Mouse (Mus musculus) cerebellum, adult 11 months (tissue): ENCODE data around the gene Dxo.
A peak's percentile ranks its signal among the peaks of the same experiment; 100 is the strongest.
"Not testable (repeated sequence)": the region's sequence is repeated elsewhere in the genome, so short reads cannot be mapped to it uniquely, and the experiment has no call there.

Experiments
- DNase-seq: peaks from one replicate; pipeline ENCODE4 v3.0.0; 2022

Gene Dxo

DNA sequence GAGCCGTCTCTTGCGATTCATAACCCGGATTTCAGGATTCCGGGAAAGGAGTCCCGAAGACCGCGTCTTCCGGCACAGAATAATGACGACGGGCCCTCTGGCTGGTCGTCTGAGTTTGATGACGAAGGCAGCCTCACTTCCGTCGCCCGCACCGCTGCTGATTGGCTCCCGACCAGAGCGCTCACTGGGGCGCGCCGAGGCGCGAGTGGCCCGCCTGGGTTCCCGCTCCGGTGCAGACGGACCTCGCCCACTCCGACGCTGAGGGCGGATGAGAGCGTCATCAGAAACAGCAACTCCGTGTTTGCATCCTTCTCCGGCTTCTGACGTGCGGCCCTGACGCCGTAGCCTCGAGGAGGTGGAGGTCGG lies at the start of gene Dxo, which contains the start of gene Stk19:
Gene Dxo (plus strand): TSS at position 164 of the 366 bp plus-strand sequence.
Gene Stk19 (minus strand): TSS at position 90 of the 366 bp plus-strand sequence.
- DNase-seq = peak; percentile 93

- DNase-seq = no peak
Measured at GRCm38 (mm10) chr17:34795016-34795415, 41.8 kb upstream of the Dxo start.

GRCm38 (mm10) chr17:34795633-34796032 lies 41.2 kb upstream of the Dxo start:
- DNase-seq = peak; percentile 25

GRCm38 (mm10) chr17:34796311-34797140 lies 40.3 kb upstream of the Dxo start:
- DNase-seq = no peak

GRCm38 (mm10) chr17:34797211-34797995 lies 39.4 kb upstream of the Dxo start:
- not testable (repeated sequence) for DNase-seq

DNA sequence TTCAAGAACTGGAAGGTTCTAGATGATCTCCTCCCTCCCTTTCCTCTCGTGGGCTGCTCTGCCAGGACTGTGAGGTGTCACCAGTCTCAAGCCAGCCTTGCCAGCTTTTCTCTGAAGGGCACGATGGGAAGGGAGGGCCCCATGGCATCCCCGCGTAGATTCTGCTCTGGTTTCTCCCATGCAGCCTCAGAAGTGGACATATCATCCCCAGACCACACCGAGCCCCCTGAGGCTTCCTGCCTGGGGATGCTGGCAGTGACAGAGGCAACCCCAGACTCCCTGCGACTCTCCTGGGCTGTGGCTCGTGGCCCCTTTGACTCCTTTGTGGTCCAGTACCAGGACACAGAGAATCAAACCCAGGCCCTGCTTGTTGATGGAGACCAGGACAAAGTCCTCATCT lies 38.7 kb upstream of the Dxo start:
- DNase-seq = not testable (repeated sequence)

GRCm38 (mm10) chr17:34798866-34799530 lies 37.8 kb upstream of the Dxo start:
- no peak for DNase-seq

GRCm38 (mm10) chr17:34799531-34799925 lies 37.3 kb upstream of the Dxo start:
- DNase-seq = no peak

GRCm38 (mm10) chr17:34800781-34801305 lies 36.0 kb upstream of the Dxo start:
- DNase-seq = not testable (repeated sequence)

DNA sequence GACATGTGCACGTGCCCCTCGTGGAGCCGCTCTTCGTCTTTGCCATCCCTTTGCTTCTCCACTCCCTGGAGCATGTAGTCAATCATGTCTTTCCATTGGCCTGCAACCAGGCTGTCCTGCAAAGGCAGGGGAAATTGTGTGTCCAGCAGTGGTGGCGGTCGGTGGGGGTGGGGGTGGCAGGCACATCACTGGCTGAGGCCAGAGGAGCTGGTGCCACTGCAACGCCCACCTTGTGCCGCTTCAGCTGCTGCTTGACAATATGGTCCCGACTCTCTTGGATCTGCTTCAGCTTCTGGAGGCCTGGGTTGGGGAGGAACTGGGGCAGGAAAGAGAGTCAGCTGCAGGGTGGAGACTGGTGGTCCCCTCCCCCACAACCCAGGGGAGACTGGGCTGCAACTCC lies 34.1 kb upstream of the Dxo start:
- DNase-seq = not testable (repeated sequence)

DNA sequence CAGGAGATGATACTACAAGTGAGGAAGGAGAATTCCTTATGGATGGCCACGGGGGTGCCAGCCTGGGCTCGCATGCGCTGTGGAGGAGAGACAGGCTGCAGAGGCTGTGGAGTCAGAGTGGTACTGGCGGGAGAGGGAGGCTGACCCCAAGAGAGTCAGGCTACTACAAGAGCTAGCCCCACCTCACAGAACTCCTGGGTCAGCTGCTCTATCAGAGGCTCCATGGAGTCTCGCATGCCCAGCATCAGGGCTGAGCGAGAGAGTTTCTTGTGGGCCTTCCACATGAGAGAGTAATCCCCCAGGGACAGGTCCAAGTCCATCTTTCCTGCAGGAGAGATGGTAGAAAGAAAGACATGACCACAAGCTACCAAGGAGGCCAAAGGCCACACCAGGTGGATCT lies 33.5 kb upstream of the Dxo start:
- DNase-seq = not testable (repeated sequence)

GRCm38 (mm10) chr17:34804301-34804700 lies 32.5 kb upstream of the Dxo start, which contains the start of gene Cyp21a1:
TSS of gene Cyp21a1 (minus strand) at chr17:34804561.
- not testable (repeated sequence) for DNase-seq

- no peak for DNase-seq
Measured at GRCm38 (mm10) chr17:34804871-34805562, 31.8 kb upstream of the Dxo start.

DNA sequence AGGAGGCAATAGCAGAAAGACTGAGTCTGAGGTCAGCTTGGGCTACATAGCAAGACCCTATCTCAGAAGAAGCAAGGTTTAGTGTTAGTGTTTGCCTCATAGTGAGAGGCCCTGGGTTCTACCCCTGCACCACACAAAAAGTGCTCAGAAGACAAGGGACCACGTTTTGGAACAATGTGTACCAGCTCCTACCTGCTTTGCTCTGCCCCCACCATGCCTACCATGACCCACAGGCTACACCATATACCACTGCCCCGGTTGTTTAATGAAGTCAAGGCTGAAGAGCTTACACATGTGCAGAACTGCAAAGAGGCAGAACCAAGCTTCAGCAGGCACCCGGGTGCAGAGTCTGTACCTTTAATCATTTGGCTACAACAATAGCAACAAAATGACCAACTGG lies 29.6 kb upstream of the Dxo start:
- DNase-seq = no peak

DNA sequence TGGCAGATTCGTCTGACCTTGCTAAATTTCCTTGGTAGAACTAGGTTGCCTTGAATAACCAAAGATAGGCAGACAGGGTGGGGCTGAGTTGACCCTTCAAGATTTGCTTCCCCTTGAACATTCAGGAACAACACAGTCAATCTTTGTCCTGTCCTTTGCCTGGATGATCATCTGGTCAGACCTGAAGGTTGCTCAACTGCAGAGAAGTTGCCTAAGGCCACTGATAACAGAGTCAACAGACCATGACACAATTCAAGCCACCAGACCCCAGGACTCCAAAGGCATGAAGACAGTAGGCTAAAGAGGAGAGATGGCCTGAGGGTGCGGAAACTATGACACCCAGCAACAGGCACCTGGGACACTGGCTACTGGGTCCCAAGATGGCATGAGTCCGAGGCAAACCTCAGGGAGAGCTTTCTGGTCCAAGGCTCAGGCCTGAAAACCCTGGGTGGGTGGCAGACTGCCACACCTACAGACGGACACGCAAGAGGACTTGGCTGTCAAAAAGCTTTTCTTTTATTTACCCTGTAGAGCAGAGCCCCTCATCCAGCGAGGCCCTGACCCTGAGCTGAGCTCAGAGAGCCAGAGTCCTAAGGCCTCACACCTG lies 28.1 kb upstream of the Dxo start:
- DNase-seq = no peak

GRCm38 (mm10) chr17:34810411-34810810 lies 26.4 kb upstream of the Dxo start:
- not testable (repeated sequence) for DNase-seq

DNA sequence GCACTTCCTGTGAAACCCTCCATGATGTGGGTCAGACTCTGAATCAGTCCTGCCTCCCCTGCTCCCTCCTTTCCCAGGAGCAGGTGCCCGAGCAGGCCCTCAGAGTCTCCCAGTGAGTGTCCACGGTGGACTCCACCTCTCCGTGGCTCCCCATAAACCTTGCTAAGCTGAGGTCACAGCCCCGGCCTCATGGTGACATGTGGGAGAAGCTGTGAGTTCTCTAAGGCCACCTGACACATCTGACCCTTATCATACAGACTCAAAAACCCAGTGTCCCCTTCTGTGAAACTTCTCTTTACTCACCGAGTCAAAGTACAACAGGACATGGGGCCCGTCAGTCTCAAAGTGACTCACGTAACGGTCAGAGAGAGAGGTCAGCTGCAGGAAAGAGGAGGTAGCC lies 26.0 kb upstream of the Dxo start:
- not testable (repeated sequence) for DNase-seq

- no peak for DNase-seq
Measured at GRCm38 (mm10) chr17:34811275-34811674, 25.5 kb upstream of the Dxo start.

DNA sequence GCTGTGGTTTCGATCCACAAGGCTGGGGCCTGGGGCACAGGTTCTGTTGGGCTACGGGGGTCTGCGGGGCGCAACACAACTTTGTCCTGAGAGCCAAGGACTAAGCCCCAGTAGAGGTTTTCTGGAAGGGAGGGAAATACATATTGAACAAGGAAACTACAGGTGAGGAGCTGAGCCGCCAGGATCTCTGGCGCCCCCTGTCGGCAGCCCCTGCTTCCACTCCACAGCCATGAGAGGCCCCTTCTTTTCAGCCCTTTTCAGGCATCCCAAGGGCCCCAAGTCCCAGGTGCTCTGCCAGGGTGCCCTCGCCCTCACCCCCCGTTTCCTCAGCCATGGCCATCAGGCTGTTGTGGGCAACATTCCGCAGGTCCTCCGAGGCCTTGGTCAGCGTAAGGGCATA lies 23.1 kb upstream of the Dxo start:
- peak; percentile 24 for DNase-seq

DNA sequence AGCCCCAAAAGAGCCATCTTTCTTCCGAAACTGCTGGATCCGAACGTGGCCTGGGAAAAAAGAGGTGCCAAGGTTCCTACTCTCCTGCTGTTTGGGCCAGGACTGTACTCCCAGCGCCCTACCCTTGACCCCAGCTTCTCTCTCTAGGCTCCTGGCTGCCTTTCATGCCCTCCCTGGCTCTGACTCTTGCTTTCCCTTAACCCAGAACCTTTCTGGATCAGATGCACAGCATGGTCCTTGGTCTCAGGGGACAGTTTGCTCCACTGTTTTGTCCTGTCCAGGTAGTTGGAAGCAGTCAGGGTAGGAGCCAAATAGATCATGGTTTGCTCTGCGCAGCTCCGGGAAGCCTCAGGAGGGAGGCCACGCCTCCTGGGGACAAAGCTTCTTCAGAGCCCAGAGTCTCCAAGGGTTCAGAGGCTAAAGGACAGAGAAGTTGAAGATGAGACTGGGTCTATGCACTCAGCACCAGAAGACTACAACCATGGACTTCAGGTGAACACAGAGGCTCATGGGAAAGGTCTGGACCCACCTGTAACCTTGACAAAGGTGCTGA lies 21.9 kb upstream of the Dxo start:
- DNase-seq = no peak

GRCm38 (mm10) chr17:34830776-34831175 lies 6.0 kb upstream of the Dxo start:
- DNase-seq = not testable (repeated sequence)
